Mouse (Mus musculus): Measurements from ENCODE around the gene Tmem140.

Gene Tmem140

DNA sequence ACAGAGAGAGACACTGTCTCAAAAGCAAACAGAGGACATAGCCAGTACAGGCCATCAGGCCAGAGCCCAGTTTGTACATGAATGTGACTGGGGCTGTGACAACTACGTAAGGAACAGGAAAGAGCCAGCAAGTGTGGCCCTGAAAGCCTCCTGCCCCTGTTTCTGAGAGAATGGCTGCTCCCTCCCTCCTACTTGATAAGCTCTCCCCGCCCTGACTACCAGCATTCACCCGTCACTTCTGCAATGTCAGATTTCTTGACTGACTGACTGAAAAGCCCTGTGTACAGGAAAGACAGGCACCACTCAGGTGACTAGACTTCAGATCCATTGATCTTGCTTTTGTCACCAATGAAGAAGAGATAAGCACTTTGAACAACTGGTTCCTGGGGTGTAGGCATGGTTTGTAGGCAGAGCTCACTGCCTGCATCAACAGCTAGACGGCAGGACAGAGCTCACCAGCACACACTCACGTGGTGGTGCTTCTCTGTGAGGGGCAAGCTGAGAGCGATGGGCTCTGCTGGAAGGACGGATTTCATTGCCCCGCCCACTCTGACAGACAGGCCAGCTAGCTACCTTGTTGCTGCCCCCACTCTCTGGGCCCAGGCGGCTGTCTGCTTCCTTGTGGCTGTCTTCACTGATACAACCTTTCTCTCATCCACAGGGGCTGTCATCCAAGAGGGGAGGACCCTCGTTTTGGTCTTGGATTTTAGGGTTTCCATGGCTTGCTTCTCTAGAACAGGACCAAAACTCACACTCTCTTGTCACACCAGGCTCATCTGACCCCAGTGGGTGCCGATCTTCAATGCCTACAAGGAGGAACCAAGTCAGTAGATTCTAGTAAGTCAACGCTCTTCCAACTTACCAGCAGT is 13.3 kb downstream of the Tmem140 start:
- no peak for DNase-seq (ENCODE audit: low read depth, low spot score)

DNA sequence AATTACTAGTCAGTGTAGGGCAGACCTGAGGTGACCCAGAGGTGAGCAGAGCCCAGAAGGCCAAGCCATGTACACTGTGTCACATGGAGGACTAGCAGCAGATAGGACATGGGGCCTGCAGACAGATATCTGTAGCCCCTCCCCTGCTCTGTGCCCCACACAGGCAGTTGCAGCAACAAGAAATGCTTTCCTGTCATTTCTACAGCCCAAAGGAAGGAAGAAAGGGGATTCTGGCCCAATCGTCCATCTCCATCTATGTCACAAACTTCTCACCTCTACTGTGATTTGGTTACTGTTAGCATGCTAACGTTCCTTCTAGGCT is 13.8 kb downstream of the Tmem140 start:
- DNase-seq (ENCODE audit: low read depth, low spot score): no peak

DNA sequence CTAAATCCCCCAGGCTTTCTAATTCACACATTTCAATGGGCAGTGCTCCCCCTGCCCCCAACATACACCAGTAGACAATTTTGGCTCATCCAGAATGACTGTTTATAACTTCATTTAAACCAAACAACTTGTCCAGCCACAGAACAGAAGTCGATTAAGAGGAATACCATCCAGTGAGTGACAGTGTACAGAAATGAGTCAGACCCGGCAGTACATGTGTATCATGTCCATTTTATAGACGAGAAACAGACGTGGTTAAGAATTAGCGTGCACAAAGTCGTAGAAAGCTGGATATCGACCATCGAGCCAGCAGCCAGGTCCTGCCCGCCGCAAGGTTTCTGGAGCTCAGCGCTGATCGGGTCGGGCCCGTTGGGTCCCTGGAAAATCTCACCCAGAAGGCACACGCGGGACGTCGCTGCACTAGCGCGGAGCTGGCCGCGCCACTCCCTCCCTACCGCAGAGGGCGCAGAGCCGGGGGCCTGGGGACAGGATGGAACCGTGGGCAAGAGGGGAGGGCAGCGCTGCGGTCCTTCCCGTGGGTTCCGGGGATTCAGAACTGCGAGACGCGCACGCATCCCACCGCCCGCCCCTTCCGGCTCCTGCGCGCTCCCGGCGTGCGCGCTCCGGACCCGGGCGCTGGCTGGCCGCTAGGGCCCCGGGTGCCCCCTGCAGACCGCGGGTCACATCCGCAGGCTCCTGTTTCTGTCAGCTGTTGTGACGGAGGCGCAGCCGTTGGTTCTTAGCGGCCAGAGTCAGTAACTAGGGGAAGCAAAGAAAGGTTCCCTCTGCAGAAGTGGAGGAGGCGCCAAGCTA is 14.8 kb downstream of the Tmem140 start, which contains the start of gene Cyren:
TSS of gene Cyren (minus strand) at position 552 of the 813 bp plus-strand sequence.
- peak; percentile 91 for DNase-seq (ENCODE audit: low read depth, low spot score)

DNA sequence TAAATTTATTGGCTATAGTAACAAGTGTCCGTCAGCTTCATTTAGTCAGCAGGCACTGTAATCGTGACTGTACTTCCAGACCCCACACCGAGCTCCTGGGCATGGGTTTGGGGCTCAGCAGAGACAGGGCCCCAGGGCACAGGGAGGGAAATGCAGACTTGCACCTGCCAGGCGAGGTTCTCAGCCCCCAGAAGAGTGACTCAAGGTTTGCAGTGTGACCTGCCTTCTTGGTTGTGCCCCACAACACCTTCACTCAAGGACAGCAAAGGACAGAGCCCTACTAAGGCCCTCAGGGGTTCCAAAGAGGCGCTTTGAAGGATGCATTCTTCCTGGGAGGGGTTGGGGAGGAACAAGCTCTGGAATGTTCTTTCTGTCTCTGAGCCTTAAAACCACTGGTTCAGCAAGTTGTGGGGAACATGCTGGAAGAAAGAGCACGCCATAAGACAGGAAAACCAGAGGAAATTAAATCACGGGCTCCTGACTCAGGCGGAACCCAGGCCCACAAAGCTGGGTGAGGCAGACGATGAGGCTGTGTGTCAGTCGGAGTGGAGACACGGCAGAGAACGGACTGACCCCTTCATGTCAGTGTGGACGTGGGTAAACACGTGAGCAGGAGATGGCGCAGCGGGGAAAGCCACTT is 16.3 kb downstream of the Tmem140 start:
- no peak for DNase-seq (ENCODE audit: low read depth, low spot score)

DNA sequence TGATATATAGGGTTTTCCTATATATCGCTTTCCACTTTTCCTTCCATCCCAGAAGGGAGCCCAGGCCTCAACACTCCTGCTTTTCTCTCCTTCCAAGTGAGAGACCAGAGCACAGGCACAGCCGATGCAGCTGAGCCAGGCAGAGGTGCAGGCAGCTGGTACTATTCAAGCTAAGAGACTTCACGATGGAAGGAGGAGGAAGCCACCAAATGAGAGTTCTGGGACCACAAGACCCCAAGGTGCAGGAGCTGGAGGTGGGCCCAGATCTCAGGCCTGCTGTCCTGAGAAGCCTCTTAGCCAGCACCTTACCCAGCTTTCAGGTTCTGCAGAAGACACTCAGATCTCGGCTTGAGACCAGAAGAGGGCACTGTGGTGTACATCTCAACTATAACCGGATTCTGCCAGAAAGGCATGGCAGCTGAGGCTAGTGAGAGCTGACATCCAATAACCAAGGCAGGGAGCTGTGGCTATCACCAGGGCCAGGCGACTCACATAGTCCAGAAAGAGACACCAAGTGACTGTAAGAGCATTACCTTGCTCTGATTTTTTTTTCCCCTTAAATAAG is 17.0 kb downstream of the Tmem140 start:
- DNase-seq (ENCODE audit: low read depth, low spot score): no peak

DNA sequence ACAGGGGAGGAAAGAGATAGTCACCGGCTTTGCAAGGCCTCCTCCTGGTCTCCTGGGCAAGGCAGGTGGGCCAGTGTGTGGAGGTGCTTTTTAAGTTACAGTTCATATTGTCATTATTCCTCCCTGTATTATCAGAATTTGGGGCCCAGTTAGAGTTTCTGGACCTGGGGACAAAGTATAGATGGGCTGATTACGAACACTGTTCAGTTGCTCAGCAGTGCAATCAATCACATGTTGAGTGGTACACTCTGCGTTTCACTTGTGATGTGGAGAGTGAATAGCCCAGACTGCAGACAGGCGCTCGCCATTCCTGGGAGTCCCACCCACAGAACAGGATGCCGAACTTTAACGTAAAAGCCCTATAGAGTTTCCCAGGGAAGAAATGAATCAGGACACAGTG is 21.8 kb downstream of the Tmem140 start:
- DNase-seq (ENCODE audit: low read depth, low spot score): no peak

DNA sequence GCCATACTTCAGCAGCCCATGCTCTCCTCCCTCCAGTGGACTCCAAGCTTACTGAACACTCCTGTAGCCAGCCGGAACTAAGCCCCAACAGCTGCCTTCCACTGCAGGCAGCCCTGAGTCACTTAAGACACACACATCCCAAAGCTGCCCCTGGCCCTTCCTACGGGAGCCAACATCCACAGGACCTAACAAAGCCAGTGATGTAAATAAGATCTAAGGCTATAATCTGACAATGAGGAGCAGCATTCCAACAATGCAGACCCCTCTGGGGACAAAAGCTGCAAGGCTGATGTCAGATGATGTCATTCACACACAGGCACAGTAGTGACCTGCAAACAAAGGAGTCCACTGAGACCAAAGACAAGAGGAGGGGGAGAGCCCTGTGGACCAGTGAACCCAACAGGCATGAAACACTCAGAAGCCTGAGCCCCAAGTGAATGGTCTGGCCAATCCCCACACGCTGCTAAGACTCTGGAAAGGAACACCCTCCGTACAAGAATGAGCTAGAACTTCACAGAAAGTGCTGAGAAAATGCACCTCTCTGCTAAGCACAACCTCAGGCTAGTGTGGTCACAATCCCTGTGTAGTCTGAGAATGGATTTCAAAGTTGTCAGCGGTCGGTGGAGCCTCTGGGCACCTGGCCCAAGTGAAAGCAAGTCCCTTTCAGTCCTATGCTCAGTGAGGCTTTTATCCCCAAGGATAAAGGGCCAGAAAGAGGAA is 24.3 kb downstream of the Tmem140 start:
- no peak for DNase-seq (ENCODE audit: low read depth, low spot score)

DNA sequence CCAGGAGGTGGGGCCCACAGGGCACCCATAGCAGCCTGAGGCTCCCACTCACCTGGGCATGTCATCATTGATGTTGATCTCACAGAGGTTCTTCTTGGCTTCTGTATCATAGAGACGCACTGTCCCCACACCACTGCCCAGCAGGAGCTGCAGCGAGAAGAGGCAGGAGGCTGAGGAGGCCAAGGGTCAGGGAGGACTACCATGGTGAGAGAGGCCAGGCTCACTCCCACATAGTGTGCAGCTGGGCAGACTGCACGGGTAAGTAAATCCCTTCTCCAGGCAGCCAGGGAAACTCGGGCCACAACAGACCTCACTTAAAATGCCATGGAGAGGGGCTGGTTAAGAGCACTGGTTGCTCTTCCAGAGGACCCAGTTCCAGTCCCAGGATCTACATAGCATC is 26.2 kb downstream of the Tmem140 start:
- DNase-seq (ENCODE audit: low read depth, low spot score): no peak

DNA sequence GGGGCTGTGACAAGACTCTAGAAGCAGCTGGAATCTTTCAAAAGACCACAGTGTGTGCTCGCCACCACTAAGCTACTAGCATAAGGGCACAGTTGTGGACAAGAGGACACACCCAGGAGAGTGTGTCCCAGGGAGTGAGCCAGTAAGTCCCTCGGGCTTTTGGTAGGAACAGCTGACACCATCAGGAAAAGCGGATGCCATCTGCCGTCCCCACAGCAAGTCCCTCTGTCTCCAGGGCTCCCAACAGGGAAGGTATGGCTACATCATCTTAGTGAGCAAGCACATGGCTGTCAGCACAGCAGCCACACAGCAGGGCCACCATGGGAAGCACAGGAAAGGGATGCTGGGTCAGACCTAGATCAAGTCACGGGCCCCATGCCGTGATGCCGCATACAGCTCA is 32.6 kb downstream of the Tmem140 start:
- DNase-seq (ENCODE audit: low read depth, low spot score): no peak

DNA sequence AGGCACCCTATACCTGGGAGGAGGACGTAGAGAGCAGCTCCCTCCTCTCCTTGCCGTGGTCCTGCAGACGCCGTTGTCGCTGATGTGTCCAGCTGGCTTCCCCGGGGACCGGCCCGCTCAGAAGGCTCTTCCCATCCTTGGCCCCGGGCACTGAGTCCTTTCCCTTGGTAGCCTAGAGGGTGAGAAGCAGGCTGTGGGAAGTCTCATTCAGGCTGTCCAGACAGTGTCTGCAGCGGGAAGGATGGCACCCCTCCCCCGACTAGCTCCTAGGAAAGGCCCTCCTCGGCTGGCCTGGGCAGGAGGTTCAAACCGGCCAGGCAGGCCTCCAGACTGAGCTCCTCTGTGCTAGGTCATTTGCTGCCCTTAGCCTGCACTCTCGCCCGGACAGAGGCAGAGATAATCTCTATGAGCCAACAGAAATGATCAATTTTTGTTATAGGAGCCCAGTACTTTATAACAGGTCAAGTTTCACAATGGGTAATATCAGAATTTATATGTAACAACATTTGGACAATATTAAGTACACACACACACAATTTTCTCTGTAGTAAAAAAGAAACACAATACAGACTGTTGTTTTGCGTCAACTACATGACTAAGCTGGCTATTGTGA is 33.3 kb downstream of the Tmem140 start:
- no peak for DNase-seq (ENCODE audit: low read depth, low spot score)

DNA sequence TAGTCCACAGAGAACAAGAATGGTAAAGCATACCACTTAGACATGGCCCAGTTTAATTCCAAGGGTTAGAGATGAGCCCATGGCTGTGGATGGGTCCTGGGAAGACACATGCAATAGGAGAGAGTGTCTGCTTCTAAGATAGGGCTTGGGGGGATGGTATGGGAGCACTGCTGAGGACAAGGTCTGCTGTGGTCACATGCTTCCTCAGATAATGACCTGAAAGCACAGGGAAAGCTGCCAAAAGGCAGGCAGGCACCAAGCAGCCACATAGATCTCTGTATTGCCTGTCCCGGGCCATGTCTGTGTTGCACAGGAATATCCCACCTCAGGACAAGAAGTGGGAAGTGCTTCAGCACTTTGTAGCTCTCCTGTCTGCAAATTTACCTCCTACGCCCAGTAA is 36.2 kb downstream of the Tmem140 start:
- DNase-seq (ENCODE audit: low read depth, low spot score): no peak

DNA sequence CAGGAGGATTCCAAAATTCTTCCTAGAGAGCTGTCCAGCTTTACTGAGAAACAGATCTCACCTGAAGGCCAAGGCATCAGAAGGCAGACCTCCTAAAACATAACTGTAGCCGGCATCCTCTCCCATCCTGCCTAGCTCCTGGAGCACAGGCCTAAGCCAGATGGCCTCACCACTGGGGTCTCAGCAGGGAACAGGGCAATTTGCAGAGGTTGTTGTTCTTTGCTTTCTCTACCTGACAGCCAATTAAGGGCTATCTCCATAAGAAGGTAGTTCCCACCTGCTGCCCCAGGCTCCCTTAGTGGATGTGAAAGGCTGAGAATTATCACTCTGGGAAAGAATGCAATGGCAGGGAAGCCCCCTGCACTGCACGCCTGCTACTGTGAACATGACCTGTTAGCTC is 38.0 kb downstream of the Tmem140 start:
- DNase-seq (ENCODE audit: low read depth, low spot score): no peak

DNA sequence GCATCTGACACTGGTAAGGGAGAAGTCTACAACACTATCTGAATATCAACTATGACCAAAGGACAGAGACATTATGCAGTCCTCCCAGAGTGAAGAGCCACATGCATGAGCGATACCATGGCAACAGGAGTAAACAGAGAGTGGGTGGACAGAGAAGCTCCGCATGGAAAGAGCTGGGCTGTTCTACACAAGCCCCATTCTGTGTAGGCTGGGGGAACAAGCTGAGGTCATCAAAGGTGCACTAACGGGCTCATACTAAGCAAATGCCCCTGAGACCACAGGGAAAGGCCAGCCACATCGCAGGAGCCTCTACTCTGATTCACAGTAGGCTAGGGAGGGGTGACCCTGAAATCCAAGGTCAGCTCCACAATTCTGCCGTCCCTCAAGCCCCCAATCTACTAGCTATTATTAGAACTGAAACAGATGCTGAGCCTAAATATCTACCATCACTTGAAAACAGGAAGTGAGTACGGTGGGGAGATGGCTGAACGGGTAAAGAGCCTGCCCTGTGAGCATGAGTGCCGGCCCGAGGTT is 39.0 kb downstream of the Tmem140 start:
- no peak for DNase-seq (ENCODE audit: low read depth, low spot score)

DNA sequence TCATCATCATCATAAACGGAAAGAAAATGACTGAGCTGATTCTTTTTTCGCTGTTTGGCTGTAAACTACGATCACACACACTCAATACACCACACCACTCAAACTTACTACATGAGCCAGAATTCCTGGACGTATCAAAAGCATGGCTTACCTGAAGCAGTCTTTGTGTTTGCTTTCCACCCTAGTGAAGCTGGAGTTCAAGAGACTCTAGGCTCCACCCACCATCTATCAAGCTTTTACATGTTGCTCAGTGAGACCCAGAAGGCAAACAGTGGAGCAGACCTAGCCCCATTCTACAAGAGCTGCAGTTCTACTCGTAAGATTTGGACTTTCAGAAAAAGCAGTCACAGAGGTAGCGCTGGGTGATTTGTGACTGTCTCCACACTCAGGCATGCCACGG is 39.6 kb downstream of the Tmem140 start:
- DNase-seq (ENCODE audit: low read depth, low spot score): no peak

DNA sequence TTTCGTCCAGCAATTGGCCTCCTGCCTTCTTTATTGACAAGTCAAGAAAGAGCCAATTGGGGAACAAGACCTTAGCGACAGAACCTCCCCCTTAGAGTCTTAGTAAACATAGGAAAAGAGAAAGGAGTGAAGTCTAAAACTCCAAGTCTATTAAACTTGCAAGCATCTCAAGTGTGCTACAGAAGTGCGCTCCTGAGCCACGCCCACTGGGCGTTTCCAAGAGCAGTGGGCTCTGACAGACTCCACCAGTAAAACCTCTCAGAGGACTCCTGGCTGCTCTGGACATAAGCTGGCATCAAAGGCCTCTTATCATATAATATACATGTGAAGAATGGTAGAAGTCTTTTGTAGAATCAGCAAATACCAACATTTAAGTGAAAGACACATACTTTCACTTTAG is 40.5 kb downstream of the Tmem140 start:
- DNase-seq (ENCODE audit: low read depth, low spot score): no peak

DNA sequence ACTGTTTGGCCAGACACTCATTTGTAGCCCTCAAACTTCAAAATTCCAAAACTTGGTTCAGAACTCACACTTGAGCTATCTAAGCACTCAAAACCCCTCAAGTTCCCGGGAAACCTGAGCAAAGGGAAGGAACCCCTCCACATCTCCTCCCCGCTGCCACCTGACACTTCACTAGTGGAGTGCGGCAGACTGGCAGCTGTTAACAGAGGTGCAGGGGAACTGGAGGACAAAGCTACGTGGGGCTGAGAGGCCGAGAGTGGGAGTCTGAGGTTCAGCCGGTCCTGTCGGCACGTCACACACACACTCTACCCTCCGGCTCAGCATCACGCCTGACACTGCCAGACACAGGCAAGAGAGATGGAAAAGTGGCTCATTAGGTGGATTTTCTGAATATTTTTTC is 40.9 kb downstream of the Tmem140 start:
- no peak for DNase-seq (ENCODE audit: low read depth, low spot score)

DNA sequence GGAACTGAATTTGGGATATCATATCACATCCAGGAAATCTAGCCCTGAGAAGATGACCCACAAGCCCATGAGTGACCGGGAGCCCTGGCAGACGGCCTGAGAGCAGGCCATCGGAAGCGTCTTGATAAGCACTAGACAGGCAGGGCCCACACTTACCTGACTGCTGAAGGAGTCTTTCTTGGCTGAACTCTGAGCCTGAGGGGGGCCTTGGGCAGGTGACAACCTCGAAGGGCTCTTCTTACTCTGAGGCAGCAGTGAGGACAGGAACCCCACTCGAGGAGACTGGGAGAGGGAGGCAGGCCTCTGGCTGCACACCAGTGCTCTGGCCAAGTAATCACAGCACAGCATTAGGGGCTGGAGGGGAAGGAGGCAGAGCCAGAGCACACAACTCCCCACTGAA is 41.4 kb downstream of the Tmem140 start:
- no peak for DNase-seq (ENCODE audit: low read depth, low spot score)

DNA sequence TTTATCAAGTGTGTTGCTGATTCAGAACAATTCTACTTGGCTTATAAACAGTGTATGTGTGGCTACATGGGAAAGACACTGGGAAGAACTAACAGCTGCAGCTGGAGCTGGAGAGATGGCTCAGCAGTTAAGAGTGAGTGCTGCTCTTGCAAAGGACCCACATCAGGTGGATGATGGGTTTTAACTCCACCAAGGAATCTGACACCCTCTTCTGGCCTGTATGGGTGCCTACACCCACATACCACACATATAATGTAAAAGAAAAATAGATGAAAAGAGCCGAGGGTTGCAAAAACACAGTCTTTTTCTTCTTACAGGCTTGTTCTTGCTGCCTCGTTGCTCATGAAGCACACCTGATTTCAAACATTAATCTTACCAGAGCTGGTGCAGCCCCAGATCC is 43.2 kb downstream of the Tmem140 start:
- DNase-seq (ENCODE audit: low read depth, low spot score): no peak

DNA sequence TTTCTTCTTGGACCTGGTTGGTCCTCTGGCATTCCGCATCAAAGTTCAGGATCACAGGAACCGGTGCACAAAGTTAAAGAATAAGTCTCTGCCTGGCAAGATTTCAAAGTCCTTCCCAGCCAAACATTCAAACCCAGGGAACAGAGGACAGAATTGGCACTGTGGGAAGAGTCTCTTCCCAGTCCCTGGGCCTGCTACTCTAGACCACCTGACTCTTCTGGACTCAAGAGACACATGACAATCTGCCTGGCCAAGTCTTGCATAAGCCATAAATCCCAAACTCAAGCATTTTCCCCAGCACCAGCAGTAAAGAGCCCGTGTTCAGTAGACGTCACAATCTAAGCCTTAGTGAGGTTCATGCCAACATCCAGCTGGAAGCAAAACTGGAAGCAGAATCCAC is 43.7 kb downstream of the Tmem140 start:
- DNase-seq (ENCODE audit: low read depth, low spot score): peak; percentile 69

DNA sequence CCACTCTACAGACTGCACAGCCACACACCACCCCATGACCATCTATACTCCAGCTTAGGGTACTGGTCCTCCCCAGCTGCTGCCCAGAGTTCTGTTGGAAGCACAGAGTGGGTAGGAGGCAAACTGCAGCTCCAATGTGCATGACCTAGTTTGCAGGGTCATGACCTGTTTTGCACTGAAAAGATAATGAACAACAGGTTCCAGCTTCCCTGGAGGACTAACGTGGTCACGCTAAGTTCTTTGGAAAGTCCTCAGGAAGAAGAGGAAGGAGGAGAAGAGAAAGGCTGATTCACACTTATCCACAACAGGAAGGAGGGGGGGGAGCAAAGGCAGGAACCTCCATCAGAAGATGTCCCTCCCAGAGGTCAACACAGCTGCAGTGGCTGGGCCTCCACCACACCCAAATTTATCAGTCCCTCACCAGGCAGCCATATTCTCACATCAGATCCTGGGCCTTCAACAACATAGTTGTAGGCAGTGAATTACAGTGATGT is 44.2 kb downstream of the Tmem140 start:
- peak; percentile 64 for DNase-seq (ENCODE audit: low read depth, low spot score)

Measured in skeletal muscle tissue, adult 2 months (tissue).